Mouse (Mus musculus): ENCODE measurements at regions not wholly inside any gene's neighbourhood (a gene's known extent, or its start where the extent isn't known, plus 50 kb on each side); places are given as distances from the start of the nearest gene placed in this dataset.

GRCm38 (mm10) chr5:91822844-91823576 is 139.9 kb downstream of the Rchy1 start:
- TF ChIP-seq TCF3 (IDR thresholded peaks at IDR 0.05; ENCODE audit: insufficient read length, low read depth) (no peak), E2F4 (IDR thresholded peaks at IDR 0.05; ENCODE audit: insufficient read depth) (no peak), CEBPB (IDR thresholded peaks at IDR 0.05; ENCODE audit: insufficient read depth, poor library complexity, severe bottlenecking) (no peak), MAX (IDR thresholded peaks at IDR 0.05; ENCODE audit: low read depth) (no peak), MYOD1 (IDR thresholded peaks at IDR 0.05; ENCODE audit: control insufficient read depth in 1 of 3, insufficient read length in 2 of 3, low read depth in 2 of 3) (no peak), SRF (IDR thresholded peaks at IDR 0.05; ENCODE audit: control insufficient read depth, insufficient read length, low read depth) (no peak), USF1 (IDR thresholded peaks at IDR 0.05; ENCODE audit: low read depth) (no peak), TCF12 (IDR thresholded peaks at IDR 0.05; ENCODE audit: insufficient read depth, poor library complexity, severe bottlenecking) (no peak), POLR2AphosphoS2 (IDR thresholded peaks at IDR 0.05; ENCODE audit: insufficient read length, low read depth) (no peak)
- H3K36me3 ChIP-seq (ENCODE audit: control insufficient read depth, insufficient read depth): no peaks in the 10 kb centered on the region
- no peak overlapping the region for H3K4me3 ChIP-seq
- H3K27me3 ChIP-seq (ENCODE audit: control insufficient read depth, insufficient read depth, insufficient read length): no peaks in the 10 kb centered on the region
- H3K79me2 ChIP-seq (ENCODE audit: control insufficient read depth, insufficient read depth): no peaks in the 10 kb centered on the region
- H3ac ChIP-seq (ENCODE audit: control insufficient read depth, insufficient read length): no peak overlapping the region
- no peak overlapping the region for H3K4me2 ChIP-seq (ENCODE audit: low read depth)

DNA sequence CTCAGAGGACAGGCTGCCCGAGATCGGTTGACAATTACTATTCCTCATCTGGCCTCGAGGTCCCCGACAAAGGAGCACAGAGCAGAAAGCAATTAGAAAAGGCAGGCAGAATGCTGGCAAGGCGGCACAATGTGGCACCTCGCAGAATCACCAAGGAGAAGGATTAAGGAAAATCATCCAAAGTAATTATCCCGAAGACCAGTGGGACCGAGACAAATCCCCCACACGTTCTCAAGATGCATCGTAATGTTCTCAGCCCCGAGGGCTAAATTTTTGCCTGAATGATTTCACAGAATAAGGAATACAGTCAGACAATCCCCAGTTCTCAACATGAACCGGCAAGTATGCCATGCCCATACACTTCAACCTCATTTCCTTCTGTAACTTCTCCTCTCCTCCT is 144.1 kb downstream of the Rchy1 start:
- no peak overlapping the region for H3K4me2 ChIP-seq (ENCODE audit: low read depth)
- no peak overlapping the region for H3K4me3 ChIP-seq
- no peaks in the 10 kb centered on the region for H3K36me3 ChIP-seq (ENCODE audit: control insufficient read depth, insufficient read depth)
- H3K79me2 ChIP-seq (ENCODE audit: control insufficient read depth, insufficient read depth): no peaks in the 10 kb centered on the region
- H3K27me3 ChIP-seq (ENCODE audit: control insufficient read depth, insufficient read depth, insufficient read length): no peaks in the 10 kb centered on the region
- TF ChIP-seq MYOG (IDR thresholded peaks at IDR 0.05; ENCODE audit: control insufficient read depth in 1 of 3, insufficient read depth in 1 of 3, insufficient read length in 2 of 3, low read depth in 2 of 3): no peak
- TF ChIP-seq E2F4 (IDR thresholded peaks at IDR 0.05; ENCODE audit: insufficient read depth): no peak
- TF ChIP-seq TCF3 (IDR thresholded peaks at IDR 0.05; ENCODE audit: insufficient read length, low read depth): no peak
- no peak for TF ChIP-seq CEBPB (IDR thresholded peaks at IDR 0.05; ENCODE audit: insufficient read depth, poor library complexity, severe bottlenecking)
- TF ChIP-seq USF1 (IDR thresholded peaks at IDR 0.05; ENCODE audit: low read depth): no peak
- no peak for TF ChIP-seq REST (IDR thresholded peaks at IDR 0.05; ENCODE audit: insufficient read depth, insufficient read length)
- no peak for TF ChIP-seq POLR2AphosphoS2 (IDR thresholded peaks at IDR 0.05; ENCODE audit: insufficient read length, low read depth)
- no peak for TF ChIP-seq MYOD1 (IDR thresholded peaks at IDR 0.05; ENCODE audit: control insufficient read depth in 1 of 3, insufficient read length in 2 of 3, low read depth in 2 of 3)
- no peak for TF ChIP-seq SRF (IDR thresholded peaks at IDR 0.05; ENCODE audit: control insufficient read depth, insufficient read length, low read depth)
- TF ChIP-seq MAX (IDR thresholded peaks at IDR 0.05; ENCODE audit: low read depth): no peak
- TF ChIP-seq TCF12 (IDR thresholded peaks at IDR 0.05; ENCODE audit: insufficient read depth, poor library complexity, severe bottlenecking): no peak
- no peak for TF ChIP-seq POLR2A (IDR thresholded peaks at IDR 0.05; ENCODE audit: insufficient read length, low read depth)
- no peak overlapping the region for H3ac ChIP-seq (ENCODE audit: control insufficient read depth, insufficient read length)

- no peaks in the 10 kb centered on the region for H3K36me3 ChIP-seq (ENCODE audit: control insufficient read depth, insufficient read depth)
- no peak for TF ChIP-seq MYOG (IDR thresholded peaks at IDR 0.05; ENCODE audit: control insufficient read depth in 1 of 3, insufficient read depth in 1 of 3, insufficient read length in 2 of 3, low read depth in 2 of 3)
- no peak for TF ChIP-seq TCF3 (IDR thresholded peaks at IDR 0.05; ENCODE audit: insufficient read length, low read depth)
- no peak for TF ChIP-seq MYOD1 (IDR thresholded peaks at IDR 0.05; ENCODE audit: control insufficient read depth in 1 of 3, insufficient read length in 2 of 3, low read depth in 2 of 3)
- no peak for TF ChIP-seq CEBPB (IDR thresholded peaks at IDR 0.05; ENCODE audit: insufficient read depth, poor library complexity, severe bottlenecking)
- no peak for TF ChIP-seq POLR2A (IDR thresholded peaks at IDR 0.05; ENCODE audit: insufficient read length, low read depth)
- TF ChIP-seq SRF (IDR thresholded peaks at IDR 0.05; ENCODE audit: control insufficient read depth, insufficient read length, low read depth): no peak
- TF ChIP-seq POLR2AphosphoS2 (IDR thresholded peaks at IDR 0.05; ENCODE audit: insufficient read length, low read depth): no peak
- no peak for TF ChIP-seq TCF12 (IDR thresholded peaks at IDR 0.05; ENCODE audit: insufficient read depth, poor library complexity, severe bottlenecking)
- no peak for TF ChIP-seq USF1 (IDR thresholded peaks at IDR 0.05; ENCODE audit: low read depth)
- TF ChIP-seq REST (IDR thresholded peaks at IDR 0.05; ENCODE audit: insufficient read depth, insufficient read length): no peak
- no peaks in the 10 kb centered on the region for H3K79me2 ChIP-seq (ENCODE audit: control insufficient read depth, insufficient read depth)
- no peaks in the 10 kb centered on the region for H3K27me3 ChIP-seq (ENCODE audit: control insufficient read depth, insufficient read depth, insufficient read length)
- no peak overlapping the region for H3K4me3 ChIP-seq
- H3ac ChIP-seq (ENCODE audit: control insufficient read depth, insufficient read length): no peak overlapping the region
- H3K4me2 ChIP-seq (ENCODE audit: low read depth): no peak overlapping the region
Observed at GRCm38 (mm10) chr5:91818195-91818594, 144.7 kb downstream of the Rchy1 start.

DNA sequence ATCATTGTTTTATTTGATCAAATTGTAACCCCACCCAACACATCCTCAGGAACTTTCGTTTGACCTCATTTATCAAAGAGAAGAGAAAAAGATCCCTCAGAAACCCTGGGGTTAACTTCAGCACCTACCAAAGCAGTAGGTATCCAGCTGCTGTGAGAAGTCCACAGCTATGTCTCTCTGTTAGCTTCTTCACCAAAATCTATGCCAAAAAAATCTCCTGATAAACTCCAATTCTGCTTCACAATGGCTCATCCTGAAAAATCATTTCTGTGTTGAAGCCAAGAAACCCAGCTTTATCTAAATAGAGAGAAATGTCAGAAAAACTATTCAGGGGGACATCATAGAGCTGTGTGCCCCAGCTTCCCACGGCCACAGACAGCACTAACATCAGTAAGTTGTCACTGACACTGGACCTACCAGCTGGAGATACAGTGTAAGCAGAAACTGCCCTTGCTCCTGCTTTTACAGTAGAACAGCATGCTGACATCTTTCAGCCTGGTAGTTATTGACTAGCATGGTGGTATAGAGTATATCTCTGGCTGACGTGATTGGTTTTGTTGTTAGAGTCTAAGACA is 146.4 kb downstream of the Rchy1 start:
- no peaks in the 10 kb centered on the region for H3K27me3 ChIP-seq (ENCODE audit: control insufficient read depth, insufficient read depth, insufficient read length)
- TF ChIP-seq REST (IDR thresholded peaks at IDR 0.05; ENCODE audit: insufficient read depth, insufficient read length) (no peak), MAX (IDR thresholded peaks at IDR 0.05; ENCODE audit: low read depth) (no peak), TCF12 (IDR thresholded peaks at IDR 0.05; ENCODE audit: insufficient read depth, poor library complexity, severe bottlenecking) (no peak), E2F4 (IDR thresholded peaks at IDR 0.05; ENCODE audit: insufficient read depth) (no peak), SRF (IDR thresholded peaks at IDR 0.05; ENCODE audit: control insufficient read depth, insufficient read length, low read depth) (no peak), MYOG (IDR thresholded peaks at IDR 0.05; ENCODE audit: control insufficient read depth in 1 of 3, insufficient read depth in 1 of 3, insufficient read length in 2 of 3, low read depth in 2 of 3) (no peak), USF1 (IDR thresholded peaks at IDR 0.05; ENCODE audit: low read depth) (no peak), MYOD1 (IDR thresholded peaks at IDR 0.05; ENCODE audit: control insufficient read depth in 1 of 3, insufficient read length in 2 of 3, low read depth in 2 of 3) (no peak), TCF3 (IDR thresholded peaks at IDR 0.05; ENCODE audit: insufficient read length, low read depth) (no peak), POLR2AphosphoS2 (IDR thresholded peaks at IDR 0.05; ENCODE audit: insufficient read length, low read depth) (no peak)
- H3ac ChIP-seq (ENCODE audit: control insufficient read depth, insufficient read length): no peak overlapping the region
- H3K4me2 ChIP-seq (ENCODE audit: low read depth): no peak overlapping the region
- no peak overlapping the region for H3K4me3 ChIP-seq
- H3K79me2 ChIP-seq (ENCODE audit: control insufficient read depth, insufficient read depth): no peaks in the 10 kb centered on the region
- H3K36me3 ChIP-seq (ENCODE audit: control insufficient read depth, insufficient read depth): no peaks in the 10 kb centered on the region
